Mouse (Mus musculus): ENCODE results near the gene Oxnad1. TPM values are rescaled to one million over a fixed set of nuclear protein-coding genes. Genes with fewer than 3 reads are reported as not detected.

Gene Oxnad1
- 12.0 TPM for total RNA-seq (2023)

GRCm38 (mm10) chr14:32084761-32085485 is at the start of gene Oxnad1:
Gene Oxnad1 (plus strand): TSS chr14:32085374.

GRCm38 (mm10) chr14:32085486-32086201 is 470 bp downstream of the Oxnad1 start, which contains the start of gene Dph3:
Gene Dph3 (minus strand): TSS chr14:32085729.

GRCm38 (mm10) chr14:32141723-32142122 is 56.5 kb downstream of the Oxnad1 start, which contains the start of gene Msmb:
Gene Msmb (plus strand): TSS chr14:32142023.

Other genes starting within 250 kb of the Oxnad1 start
- not detected for gene Galnt15, start 56.4 kb upstream of the Oxnad1 start, total RNA-seq (2023)
- gene Dph3, start 355 bp downstream of the Oxnad1 start, total RNA-seq (2023) = 65.1 TPM
- gene Msmb, start 56.6 kb downstream of the Oxnad1 start, total RNA-seq (2023) = not detected
- 95.6 TPM for gene Ncoa4, start 74.5 kb downstream of the Oxnad1 start, total RNA-seq (2023)
- 88.2 TPM for gene Timm23, start 116.5 kb downstream of the Oxnad1 start, total RNA-seq (2023)
- gene Parg, start 116.6 kb downstream of the Oxnad1 start, total RNA-seq (2023) = 65.6 TPM
- gene Ogdhl, start 236.6 kb downstream of the Oxnad1 start, total RNA-seq (2023) = 0.18 TPM

Data from CD8-positive naive resting alpha-beta T cell, adult 57 days (primary cell).